Mouse (Mus musculus): ENCODE measurements around the gene Pacs2. TPM values are rescaled to one million over a fixed set of nuclear protein-coding genes. Genes with fewer than 3 reads are reported as not detected.

The Pacs2 gene
- polyA plus RNA-seq, 1 experiment from 2014 or later: 16.1 TPM

- WGBS: 72% methylated on average over 8 of the region's 8 CpGs
- H3K36me3 ChIP-seq (ENCODE audit: control insufficient read depth, insufficient read depth, low read length): peaks cover 10% of the 10 kb centered on the region; the same call in 1 of the 2 replicates
Measured at GRCm38 (mm10) chr12:113016976-113017375, 2.7 kb downstream of the Pacs2 start.

GRCm38 (mm10) chr12:113017429-113017984, 3.2 kb downstream of the Pacs2 start:
- no peak for DNase-seq (ENCODE audit: low spot score)
- H3K9me3 ChIP-seq (replicated peaks; ENCODE audit: control insufficient read depth, low read length): no peaks in the 10 kb centered on the region
- peaks cover 18% of the 10 kb centered on the region for H3K4me1 ChIP-seq (ENCODE audit: control insufficient read depth, insufficient read depth, low read length)
- no peaks in the 10 kb centered on the region for H3K27me3 ChIP-seq (replicated peaks; ENCODE audit: control insufficient read depth, insufficient read depth, low read length)
- no peak overlapping the region for H3K4me2 ChIP-seq (ENCODE audit: low read length)
- 86% methylated on average over 9 of the region's 9 CpGs for WGBS
- no peak overlapping the region for H3K27ac ChIP-seq (ENCODE audit: low read depth, low read length)
- no peak for ATAC-seq
- peaks cover 10% of the 10 kb centered on the region; the same call in 1 of the 2 replicates for H3K36me3 ChIP-seq (ENCODE audit: control insufficient read depth, insufficient read depth, low read length)
- no peak overlapping the region for H3K4me3 ChIP-seq (ENCODE audit: low read depth, low read length)
- no peak overlapping the region for H3K9ac ChIP-seq (ENCODE audit: low read length)

More at GRCm38 (mm10) chr12:113016976-113017375, 2.7 kb downstream of the Pacs2 start:
- ATAC-seq: no peak
- Histone ChIP-seq H3K27me3 (replicated peaks; ENCODE audit: control insufficient read depth, insufficient read depth, low read length) (no peaks in the 10 kb centered on the region), H3K4me1 (ENCODE audit: control insufficient read depth, insufficient read depth, low read length) (peaks cover 18% of the 10 kb centered on the region), H3K27ac (ENCODE audit: low read depth, low read length) (no peak overlapping the region), H3K4me3 (ENCODE audit: low read depth, low read length) (no peak overlapping the region), H3K9ac (ENCODE audit: low read length) (peak overlapping the region; percentile 25; the same call in 1 of the 2 replicates), H3K4me2 (ENCODE audit: low read length) (no peak overlapping the region), H3K9me3 (replicated peaks; ENCODE audit: control insufficient read depth, low read length) (no peaks in the 10 kb centered on the region)
- no peak for DNase-seq (ENCODE audit: low spot score)

- Histone ChIP-seq H3K4me2 (ENCODE audit: low read length) (no peak overlapping the region), H3K27ac (ENCODE audit: low read depth, low read length) (no peak overlapping the region), H3K9me3 (replicated peaks; ENCODE audit: control insufficient read depth, low read length) (no peaks in the 10 kb centered on the region), H3K9ac (ENCODE audit: low read length) (no peak overlapping the region), H3K36me3 (ENCODE audit: control insufficient read depth, insufficient read depth, low read length) (peaks cover 15% of the 10 kb centered on the region; the same call in 1 of the 2 replicates), H3K27me3 (replicated peaks; ENCODE audit: control insufficient read depth, insufficient read depth, low read length) (no peaks in the 10 kb centered on the region), H3K4me3 (ENCODE audit: low read depth, low read length) (no peak overlapping the region), H3K4me1 (ENCODE audit: control insufficient read depth, insufficient read depth, low read length) (peaks cover 13% of the 10 kb centered on the region)
- ATAC-seq: no peak
- WGBS: 80% methylated on average over 4 of the region's 4 CpGs
- DNase-seq (ENCODE audit: low spot score): no peak
Measured at GRCm38 (mm10) chr12:113018763-113019162, 4.5 kb downstream of the Pacs2 start.

GRCm38 (mm10) chr12:113021488-113021887, 7.2 kb downstream of the Pacs2 start:
- no peaks in the 10 kb centered on the region; the same call in none of the 2 replicates for H3K4me1 ChIP-seq (ENCODE audit: control insufficient read depth, insufficient read depth, low read length)
- no peaks in the 10 kb centered on the region for H3K9me3 ChIP-seq (replicated peaks; ENCODE audit: control insufficient read depth, low read length)
- H3K36me3 ChIP-seq (ENCODE audit: control insufficient read depth, insufficient read depth, low read length): peaks cover 22% of the 10 kb centered on the region; the same call in 1 of the 2 replicates
- no peak overlapping the region for H3K4me3 ChIP-seq (ENCODE audit: low read depth, low read length)
- H3K4me2 ChIP-seq (ENCODE audit: low read length): no peak overlapping the region
- no peaks in the 10 kb centered on the region for H3K27me3 ChIP-seq (replicated peaks; ENCODE audit: control insufficient read depth, insufficient read depth, low read length)
- H3K9ac ChIP-seq (ENCODE audit: low read length): no peak overlapping the region
- DNase-seq (ENCODE audit: low spot score) (no peak), ATAC-seq (no peak)
- no peak overlapping the region for H3K27ac ChIP-seq (ENCODE audit: low read depth, low read length)

GRCm38 (mm10) chr12:113023082-113023481, 8.8 kb downstream of the Pacs2 start:
- Histone ChIP-seq H3K4me1 (ENCODE audit: control insufficient read depth, insufficient read depth, low read length) (no peaks in the 10 kb centered on the region), H3K36me3 (ENCODE audit: control insufficient read depth, insufficient read depth, low read length) (peaks cover 22% of the 10 kb centered on the region; the same call in 1 of the 2 replicates), H3K27ac (ENCODE audit: low read depth, low read length) (no peak overlapping the region), H3K27me3 (replicated peaks; ENCODE audit: control insufficient read depth, insufficient read depth, low read length) (no peaks in the 10 kb centered on the region), H3K9me3 (replicated peaks; ENCODE audit: control insufficient read depth, low read length) (no peaks in the 10 kb centered on the region), H3K4me3 (ENCODE audit: low read depth, low read length) (no peak overlapping the region), H3K9ac (ENCODE audit: low read length) (no peak overlapping the region), H3K4me2 (ENCODE audit: low read length) (no peak overlapping the region)
- no peak for ATAC-seq
- no peak for DNase-seq (ENCODE audit: low spot score)
- WGBS: 93% methylated on average over 4 of the region's 4 CpGs

DNA sequence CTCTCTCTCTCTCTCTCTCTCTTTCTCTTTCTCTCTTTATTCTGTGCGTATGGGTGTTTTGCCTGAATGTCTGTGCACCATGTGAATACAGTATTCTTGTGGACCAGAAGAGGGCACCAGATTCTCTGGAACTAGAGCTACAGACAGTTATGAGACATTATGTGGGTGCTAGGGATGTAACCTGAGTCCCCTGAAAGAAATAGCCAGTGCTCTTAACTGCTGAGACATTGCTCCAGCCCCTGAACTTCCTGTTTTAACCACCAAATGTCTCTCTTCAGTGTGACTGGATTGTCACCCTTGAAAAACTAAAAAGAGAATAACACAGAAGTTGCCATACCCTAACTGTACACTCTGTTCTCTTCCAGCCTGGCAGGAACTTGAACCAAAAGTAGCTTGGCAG, 12.2 kb downstream of the Pacs2 start:
- Histone ChIP-seq H3K27ac (ENCODE audit: low read depth, low read length) (no peak overlapping the region), H3K4me2 (ENCODE audit: low read length) (no peak overlapping the region), H3K9me3 (replicated peaks; ENCODE audit: control insufficient read depth, low read length) (no peaks in the 10 kb centered on the region), H3K4me1 (ENCODE audit: control insufficient read depth, insufficient read depth, low read length) (no peaks in the 10 kb centered on the region), H3K27me3 (replicated peaks; ENCODE audit: control insufficient read depth, insufficient read depth, low read length) (no peaks in the 10 kb centered on the region), H3K36me3 (ENCODE audit: control insufficient read depth, insufficient read depth, low read length) (peaks cover 12% of the 10 kb centered on the region; the same call in 1 of the 2 replicates), H3K9ac (ENCODE audit: low read length) (no peak overlapping the region), H3K4me3 (ENCODE audit: low read depth, low read length) (no peak overlapping the region)
- ATAC-seq: no peak
- 90% methylated on average over 1 of the region's 1 CpGs for WGBS
- DNase-seq (ENCODE audit: low spot score): no peak

DNA sequence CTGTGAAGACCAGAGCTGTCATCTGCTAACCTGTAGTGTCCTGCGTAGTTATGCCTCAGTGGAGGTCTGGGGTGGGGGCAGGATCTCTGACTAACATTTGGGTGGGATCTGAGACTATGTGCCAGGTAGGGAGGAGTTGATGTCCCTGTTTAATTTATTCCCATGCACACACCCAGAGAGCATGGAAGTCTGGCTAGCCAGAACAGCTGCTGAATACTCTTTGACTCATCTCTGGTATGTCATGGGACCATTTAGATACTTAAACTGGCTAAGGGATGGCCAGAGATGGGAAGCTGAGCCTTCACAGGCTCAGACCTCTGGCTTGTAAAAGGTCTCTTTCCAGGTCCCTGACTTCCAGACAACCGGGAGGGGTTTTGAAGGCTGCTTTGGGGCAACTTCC, 13.2 kb downstream of the Pacs2 start:
- no peak for ATAC-seq
- Histone ChIP-seq H3K9ac (ENCODE audit: low read length) (no peak overlapping the region), H3K4me3 (ENCODE audit: low read depth, low read length) (no peak overlapping the region), H3K36me3 (ENCODE audit: control insufficient read depth, insufficient read depth, low read length) (peaks cover 12% of the 10 kb centered on the region; the same call in 1 of the 2 replicates), H3K4me2 (ENCODE audit: low read length) (no peak overlapping the region), H3K27ac (ENCODE audit: low read depth, low read length) (no peak overlapping the region), H3K27me3 (replicated peaks; ENCODE audit: control insufficient read depth, insufficient read depth, low read length) (no peaks in the 10 kb centered on the region), H3K9me3 (replicated peaks; ENCODE audit: control insufficient read depth, low read length) (no peaks in the 10 kb centered on the region), H3K4me1 (ENCODE audit: control insufficient read depth, insufficient read depth, low read length) (peaks cover 5% of the 10 kb centered on the region)
- WGBS: 93% methylated on average over 2 of the region's 2 CpGs
- no peak for DNase-seq (ENCODE audit: low spot score)

DNA sequence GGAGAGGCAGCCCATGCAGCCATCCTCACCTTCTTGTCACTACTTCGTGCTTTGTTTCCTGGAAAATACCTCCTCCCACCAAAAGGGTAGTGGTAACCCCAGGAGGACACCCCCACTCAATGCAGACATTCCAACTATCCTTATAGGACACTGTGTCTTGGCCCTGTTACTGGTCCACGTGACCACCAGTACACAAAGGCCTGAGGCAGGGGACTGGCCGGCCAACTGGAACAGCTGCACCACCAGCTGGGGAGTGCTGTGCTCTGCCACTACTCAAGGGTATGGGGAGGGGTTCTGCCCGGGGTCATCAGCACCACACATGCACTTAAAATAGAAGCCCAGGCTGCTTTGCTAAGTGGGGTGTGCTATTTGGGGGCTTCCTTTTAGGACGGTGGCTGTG, 13.8 kb downstream of the Pacs2 start:
- Histone ChIP-seq H3K4me1 (ENCODE audit: control insufficient read depth, insufficient read depth, low read length) (peaks cover 9% of the 10 kb centered on the region), H3K27ac (ENCODE audit: low read depth, low read length) (no peak overlapping the region), H3K27me3 (replicated peaks; ENCODE audit: control insufficient read depth, insufficient read depth, low read length) (no peaks in the 10 kb centered on the region), H3K9ac (ENCODE audit: low read length) (0 out of 2 replicates have a peak overlapping the region, but pooled peaks have one; percentile 6), H3K36me3 (ENCODE audit: control insufficient read depth, insufficient read depth, low read length) (peaks cover 12% of the 10 kb centered on the region; the same call in 1 of the 2 replicates), H3K9me3 (replicated peaks; ENCODE audit: control insufficient read depth, low read length) (no peaks in the 10 kb centered on the region), H3K4me3 (ENCODE audit: low read depth, low read length) (no peak overlapping the region), H3K4me2 (ENCODE audit: low read length) (no peak overlapping the region)
- ATAC-seq (no peak; the same call in 1 of the 2 replicates), DNase-seq (ENCODE audit: low spot score) (peak; percentile 22)
- WGBS: 55% methylated on average over 5 of the region's 5 CpGs

DNA sequence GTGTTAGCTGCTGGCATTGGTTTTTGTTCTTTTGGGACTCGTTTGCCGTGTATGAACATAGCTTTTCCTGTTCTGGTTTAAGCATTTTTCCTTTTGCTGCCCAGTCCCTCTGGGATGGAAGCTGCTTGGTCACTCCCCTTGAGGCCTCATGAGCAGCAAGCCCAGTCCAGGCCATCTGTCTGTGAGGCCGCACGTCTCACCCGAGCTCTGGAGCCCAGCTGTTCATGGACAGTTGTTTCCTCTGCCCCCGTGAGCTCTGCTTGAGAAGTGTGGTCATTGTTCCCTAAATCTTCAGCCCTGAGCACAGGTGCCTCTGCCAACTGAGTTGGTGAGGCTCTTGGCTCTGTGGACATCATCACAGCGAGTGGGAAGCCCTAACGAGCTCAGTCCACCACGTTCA, 14.6 kb downstream of the Pacs2 start:
- no peak overlapping the region for H3K4me3 ChIP-seq (ENCODE audit: low read depth, low read length)
- WGBS: 58% methylated on average over 9 of the region's 9 CpGs
- no peak overlapping the region for H3K9ac ChIP-seq (ENCODE audit: low read length)
- H3K36me3 ChIP-seq (ENCODE audit: control insufficient read depth, insufficient read depth, low read length): peaks cover 6% of the 10 kb centered on the region; the same call in 1 of the 2 replicates
- H3K4me2 ChIP-seq (ENCODE audit: low read length): no peak overlapping the region
- no peak for DNase-seq (ENCODE audit: low spot score)
- peaks cover 12% of the 10 kb centered on the region for H3K4me1 ChIP-seq (ENCODE audit: control insufficient read depth, insufficient read depth, low read length)
- ATAC-seq: no peak
- no peaks in the 10 kb centered on the region for H3K9me3 ChIP-seq (replicated peaks; ENCODE audit: control insufficient read depth, low read length)
- H3K27ac ChIP-seq (ENCODE audit: low read depth, low read length): peak overlapping the region; percentile 39; the same call in 1 of the 2 replicates
- H3K27me3 ChIP-seq (replicated peaks; ENCODE audit: control insufficient read depth, insufficient read depth, low read length): no peaks in the 10 kb centered on the region

Measured in forebrain, embryonic 14.5 days (tissue).